Mouse (Mus musculus) neural tube, embryonic 12.5 days (tissue): ENCODE results near the gene Hras. TPM values are rescaled to one million over a fixed set of nuclear protein-coding genes. Genes with fewer than 3 reads are reported as not detected.
A peak's percentile ranks its signal among the peaks of the same experiment; 100 is the strongest.

ENCODE experiments used
- ATAC-seq: fragments of 200-750 bp; cut with Nextera tagmentation; 2 replicates; pipeline ENCODE4 v1.8.0; 2017; ENCODE audit warnings: low read depth, mild to moderate bottlenecking, moderate TSS enrichment, moderate library complexity; ENCODE audit not compliant: low FRiP score
- H3K27ac ChIP-seq: fragments of 300-500 bp; sonication (generic); 2 replicates; pipeline ENCODE4 v1.5.1; 2016
- H3K27me3 ChIP-seq: fragments of 300-500 bp; sonication (generic); replicated peaks from 2 replicates; pipeline ENCODE4 v1.6.1; 2016; ENCODE audit warnings: mild to moderate bottlenecking
- H3K36me3 ChIP-seq: fragments of 300-500 bp; sonication (generic); 2 replicates; pipeline ENCODE4 v1.6.1; 2016; ENCODE audit warnings: mild to moderate bottlenecking
- H3K4me1 ChIP-seq: fragments of 300-500 bp; sonication (generic); 2 replicates; pipeline ENCODE4 v1.6.1; 2016
- H3K4me2 ChIP-seq: fragments of 300-500 bp; sonication (generic); replicated peaks from 2 replicates; pipeline ENCODE4 v1.6.1; 2016; ENCODE audit warnings: mild to moderate bottlenecking
- H3K4me3 ChIP-seq: fragments of 300-500 bp; sonication (generic); 2 replicates; pipeline ENCODE4 v1.5.1; 2016
- H3K9ac ChIP-seq: fragments of 300-500 bp; sonication (generic); 2 replicates; pipeline ENCODE4 v1.6.1; 2016; ENCODE audit warnings: mild to moderate bottlenecking
- H3K9me3 ChIP-seq: fragments of 300-500 bp; sonication (generic); 2 replicates; pipeline ENCODE4 v1.6.1; 2016; ENCODE audit warnings: mild to moderate bottlenecking
- WGBS: fragments of 180-500 bp; shearing (Covaris S2); methylation state at CpG from one replicate; pipeline ENCODE4 v1.1.7; 2016; 5-methylcytosine and 5-hydroxymethylcytosine counted together
- microRNA counts: library from miRNA; unstranded; fragments of <30 nt; microRNA quantifications from one replicate; lab custom pipeline; 2017
- microRNA-seq: library from miRNA; unstranded; fragments of <30 nt; microRNA quantifications from one replicate; pipeline ENCODE4, GENCODE M21; 2017
- polyA plus RNA-seq: library from polyadenylated mRNA; unstranded; fragments of >200 nt; fragmentation: Nextera tagmentation; extraction: Ambion mirVana; gene quantifications from 2 replicates; pipeline ENCODE4 v1.2.1, GENCODE M21; 2016

The Hras gene
- polyA plus RNA-seq, 1 experiment from 2014 or later = 121 TPM

DNA sequence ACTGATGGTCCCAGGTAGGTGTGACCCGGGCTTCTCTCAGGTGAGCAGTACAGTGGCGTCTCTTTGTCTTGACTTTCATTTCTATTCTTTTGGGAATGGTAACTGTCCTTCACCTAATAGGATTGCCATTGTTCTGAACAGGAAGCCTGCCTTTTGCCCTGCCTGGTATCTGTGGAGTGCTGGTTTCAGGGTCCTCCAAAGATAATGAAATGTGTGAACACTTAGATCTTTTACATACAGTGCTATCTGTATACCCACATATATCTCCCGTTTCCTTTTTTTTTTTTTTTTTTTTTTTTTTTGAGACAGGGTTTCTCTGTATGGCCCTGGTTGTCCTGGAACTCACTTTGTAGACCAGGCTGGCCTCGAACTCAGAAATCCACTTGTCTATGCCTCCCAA lies 52.5 kb downstream of the Hras start:
- no peaks in the 10 kb centered on the region for H3K27me3 ChIP-seq
- ATAC-seq = no peak
- H3K36me3 ChIP-seq = peaks cover 34% of the 10 kb centered on the region

More for the DNA sequence above, 52.5 kb downstream of the Hras start:
- H3K4me2 ChIP-seq = no peak overlapping the region
- H3K4me3 ChIP-seq = no peak overlapping the region
- WGBS = 89% methylated on average over 4 of the region's 4 CpGs
- no peaks in the 10 kb centered on the region for H3K4me1 ChIP-seq
- no peak overlapping the region for H3K27ac ChIP-seq
- no peak overlapping the region for H3K9ac ChIP-seq
- H3K9me3 ChIP-seq = no peaks in the 10 kb centered on the region

MicroRNAs within 50 kb of the gene (microRNA counts, 519-probe panel; counts per million panel counts)
- 5,225 counts per million, percentile 85 among the panel's probes with 10 or more counts for microRNA mmu-miR-210 (lab: Ali Mortazavi, UCI)

Small RNAs within 50 kb of the gene (microRNA-seq; reads per million reads assigned to microRNA genes)
- gene Mir210 = 329 reads per million, percentile 67 among the genes with 10 or more reads in this experiment

Other genes with a start within 250 kb of the Hras start
- 1.2 and 1.6 TPM in 2 replicates for gene Ifitm5, start 243.7 kb downstream of the Hras start, polyA plus RNA-seq
- 0.55 TPM in 1 of 2 replicates, not detected in the other for gene Gm45717, start 238.1 kb downstream of the Hras start, polyA plus RNA-seq
- gene Ifitm2, start 238.0 kb downstream of the Hras start, polyA plus RNA-seq = 314 and 316 TPM in 2 replicates
- gene Ifitm1, start 226.8 kb downstream of the Hras start, polyA plus RNA-seq = 10.1 and 13.6 TPM in 2 replicates
- 23.9 and 29.2 TPM in 2 replicates for gene Ifitm3, start 183.2 kb downstream of the Hras start, polyA plus RNA-seq
- 0.42 and 0.54 TPM in 2 replicates for gene Ifitm6, start 176.1 kb downstream of the Hras start, polyA plus RNA-seq
- gene Gm17387, start 164.9 kb downstream of the Hras start, polyA plus RNA-seq = not detected in 2 replicates
- 40.8 and 41.5 TPM in 2 replicates for gene B4galnt4, start 132.9 kb downstream of the Hras start, polyA plus RNA-seq
- 1.6 and 3.1 TPM in 2 replicates for gene Pkp3, start 115.8 kb downstream of the Hras start, polyA plus RNA-seq
- gene Sigirr, start 93.4 kb downstream of the Hras start, polyA plus RNA-seq = 1.6 and 2.3 TPM in 2 replicates
- gene Ano9, start 76.2 kb downstream of the Hras start, polyA plus RNA-seq = 0.22 TPM in 1 of 2 replicates, not detected in the other
- 74.7 and 79.8 TPM in 2 replicates for gene Ptdss2, start 71.6 kb downstream of the Hras start, polyA plus RNA-seq
- 56.9 and 60.9 TPM in 2 replicates for gene Rnh1, start 21.1 kb downstream of the Hras start, polyA plus RNA-seq
- 11.2 TPM in 2 replicates for gene Lrrc56, start 152 bp upstream of the Hras start, polyA plus RNA-seq
- gene Lmntd2, start 20.1 kb upstream of the Hras start, polyA plus RNA-seq = 2.5 and 3.8 TPM in 2 replicates
- 37.1 and 38.7 TPM in 2 replicates for gene Rassf7, start 21.9 kb upstream of the Hras start, polyA plus RNA-seq
- 88.0 and 92.7 TPM in 2 replicates for gene Phrf1, start 34.8 kb upstream of the Hras start, polyA plus RNA-seq
- gene Irf7, start 72.5 kb upstream of the Hras start, polyA plus RNA-seq = 1.0 and 1.7 TPM in 2 replicates
- gene Cdhr5, start 82.8 kb upstream of the Hras start, polyA plus RNA-seq = not detected in 2 replicates
- gene Sct, start 85.1 kb upstream of the Hras start, polyA plus RNA-seq = 4.5 and 7.1 TPM in 2 replicates
- 0.82 and 0.94 TPM in 2 replicates for gene Drd4, start 98.0 kb upstream of the Hras start, polyA plus RNA-seq
- 98.9 and 108 TPM in 2 replicates for gene Deaf1, start 133.7 kb upstream of the Hras start, polyA plus RNA-seq
- 60.9 and 62.5 TPM in 2 replicates for gene Tmem80, start 133.7 kb upstream of the Hras start, polyA plus RNA-seq
- 1.0 and 1.1 TPM in 2 replicates for gene Eps8l2, start 144.9 kb upstream of the Hras start, polyA plus RNA-seq
- gene Taldo1, start 198.2 kb upstream of the Hras start, polyA plus RNA-seq = 366 and 377 TPM in 2 replicates
- 50.5 and 51.5 TPM in 2 replicates for gene Gatd1, start 220.1 kb upstream of the Hras start, polyA plus RNA-seq
- 44.4 and 55.1 TPM in 2 replicates for gene Cend1, start 235.5 kb upstream of the Hras start, polyA plus RNA-seq
- 57.6 and 57.7 TPM in 2 replicates for gene Slc25a22, start 243.9 kb upstream of the Hras start, polyA plus RNA-seq